Mouse (Mus musculus): ENCODE results near the gene Gsto1.

Gene Gsto1

GRCm38 (mm10) chr19:47890489-47891130 is 35.8 kb downstream of the Gsto1 start:
- peak in 1 of 2 experiments; percentile 31 for DNase-seq

- DNase-seq, result no peak
Measured at GRCm38 (mm10) chr19:47891562-47892312, 37.0 kb downstream of the Gsto1 start.

GRCm38 (mm10) chr19:47893092-47893491 is 38.3 kb downstream of the Gsto1 start:
- DNase-seq, result no peak

GRCm38 (mm10) chr19:47898472-47899079 is 43.8 kb downstream of the Gsto1 start:
- no peak for DNase-seq

GRCm38 (mm10) chr19:47900012-47900411 is 45.2 kb downstream of the Gsto1 start:
- DNase-seq, result peak in 1 of 2 experiments; percentile 4

GRCm38 (mm10) chr19:47900558-47900957 is 45.8 kb downstream of the Gsto1 start:
- no peak for DNase-seq

- DNase-seq, result no peak
Measured at GRCm38 (mm10) chr19:47902316-47903201, 47.8 kb downstream of the Gsto1 start.

GRCm38 (mm10) chr19:47903679-47904078 is 48.9 kb downstream of the Gsto1 start:
- no peak for DNase-seq

GRCm38 (mm10) chr19:47905081-47905480 is 50.3 kb downstream of the Gsto1 start:
- DNase-seq, result peak in 1 of 2 experiments; percentile 3

GRCm38 (mm10) chr19:47905603-47906002 is 50.8 kb downstream of the Gsto1 start:
- DNase-seq, result no peak

GRCm38 (mm10) chr19:47907596-47907995 is 52.8 kb downstream of the Gsto1 start:
- no peak for DNase-seq

- DNase-seq, result no peak
Measured at GRCm38 (mm10) chr19:47908961-47909371, 54.2 kb downstream of the Gsto1 start.

GRCm38 (mm10) chr19:47909387-47910116 is 54.8 kb downstream of the Gsto1 start:
- peak; percentile 51 to 60 for DNase-seq

GRCm38 (mm10) chr19:47910117-47910618 is 55.4 kb downstream of the Gsto1 start:
- no peak for DNase-seq

- no peak for DNase-seq
Measured at GRCm38 (mm10) chr19:47910751-47911150, 56.0 kb downstream of the Gsto1 start.

GRCm38 (mm10) chr19:47913344-47913743 is 58.6 kb downstream of the Gsto1 start:
- DNase-seq, result no peak

- DNase-seq, result no peak
Measured at GRCm38 (mm10) chr19:47914191-47914590, 59.4 kb downstream of the Gsto1 start.

Data from lung, adult 18-20 months (tissue).